Mouse (Mus musculus) testis, adult 2 months (tissue): ENCODE data around the gene Cep164. TPM values are rescaled to one million over a fixed set of nuclear protein-coding genes. Genes with fewer than 3 reads are reported as not detected.

ENCODE experiments used
- H3K27ac ChIP-seq: fragments of 200-500 bp; 2 replicates; pipeline ENCODE4 v1.5.1; 2012; ENCODE audit warnings: low read depth, low read length; ENCODE audit not compliant: control insufficient read depth, insufficient read depth
- H3K27me3 ChIP-seq: fragments of 200-500 bp; 2 replicates; pipeline ENCODE4 v1.6.1; 2012; ENCODE audit warnings: mild to moderate bottlenecking, low read length, moderate library complexity; ENCODE audit not compliant: control insufficient read depth, insufficient read depth
- H3K36me3 ChIP-seq: fragments of 200-500 bp; 2 replicates; pipeline ENCODE4 v1.6.1; 2012; ENCODE audit warnings: mild to moderate bottlenecking, low read length; ENCODE audit not compliant: control insufficient read depth, insufficient read depth
- H3K4me1 ChIP-seq: fragments of 200-500 bp; 2 replicates; pipeline ENCODE4 v1.6.1; 2012; ENCODE audit warnings: low read length; ENCODE audit not compliant: control insufficient read depth, insufficient read depth
- H3K4me3 ChIP-seq: fragments of 200-500 bp; 2 replicates; pipeline ENCODE4 v1.5.1; 2012; ENCODE audit warnings: low read depth, mild to moderate bottlenecking, low read length, moderate library complexity, mixed read lengths; ENCODE audit not compliant: control insufficient read depth
- CTCF ChIP-seq: fragments of 200-500 bp; IDR thresholded peaks from 2 replicates; pipeline ENCODE4 v1.5.1; 2012; ENCODE audit warnings: low read depth, mild to moderate bottlenecking, inconsistent platforms, low read length, moderate library complexity; ENCODE audit not compliant: control insufficient read depth, insufficient read depth, insufficient replicate concordance
- POLR2A ChIP-seq: fragments of 200-500 bp; IDR thresholded peaks from 2 replicates; pipeline ENCODE4 v1.6.1; 2012; ENCODE audit warnings: low read depth, mild to moderate bottlenecking, inconsistent platforms, low read length, moderate library complexity; ENCODE audit not compliant: control insufficient read depth
- polyA plus RNA-seq: library from polyadenylated mRNA; depleted of rRNA; stranded (reverse); fragments of >200 nt; gene quantifications from 2 replicates; pipeline ENCODE4 v1.2.3, GENCODE M21; 2012

Gene Cep164
- polyA plus RNA-seq, 1 experiment, result 64.5 TPM

DNA sequence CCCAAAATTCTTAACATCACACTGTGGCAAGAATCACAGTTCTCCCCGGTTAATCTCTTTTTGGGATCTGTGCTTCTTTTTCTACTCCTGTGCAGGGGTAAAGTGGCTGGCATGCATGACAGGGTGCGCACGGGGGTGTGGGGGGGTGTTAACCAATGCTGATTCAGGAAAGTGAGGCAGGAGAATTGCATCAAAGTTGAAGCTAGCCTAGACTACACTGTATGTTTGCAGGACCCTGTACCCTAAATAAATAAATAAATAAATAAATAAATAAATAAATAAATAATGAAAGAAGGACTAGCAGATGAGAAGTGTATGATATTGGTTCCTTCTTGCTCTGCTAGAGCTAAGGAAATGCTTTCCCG lies 9.6 kb upstream of the Cep164 start:
- Histone ChIP-seq H3K36me3 (no peaks in the 10 kb centered on the region), H3K27me3 (no peaks in the 10 kb centered on the region; the same call in 1 of the 2 replicates), H3K4me1 (peaks cover 12% of the 10 kb centered on the region), H3K27ac (no peak overlapping the region), H3K4me3 (no peak overlapping the region; the same call in 1 of the 2 replicates)
- TF ChIP-seq CTCF, result no peak
- no peak for TF ChIP-seq POLR2A

DNA sequence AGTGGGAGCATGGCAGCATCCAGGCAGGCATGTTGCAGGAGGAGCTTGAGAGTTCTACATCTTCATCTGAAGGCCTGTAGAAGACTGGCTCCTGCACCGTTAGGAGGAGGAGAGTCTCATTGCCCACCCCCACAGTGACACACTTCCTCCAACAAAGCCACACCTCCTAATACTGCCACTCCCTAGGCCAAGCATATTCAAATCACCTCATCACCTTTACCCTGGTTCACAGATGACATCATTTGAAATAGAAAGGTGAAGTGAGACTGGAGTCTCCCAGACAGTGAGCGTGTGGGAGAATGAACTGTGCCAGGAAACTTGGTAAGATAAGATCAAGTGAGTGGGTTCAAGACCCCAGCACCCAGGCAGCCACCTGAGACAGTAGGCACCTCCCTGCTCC lies 5.0 kb upstream of the Cep164 start:
- Histone ChIP-seq H3K36me3 (no peaks in the 10 kb centered on the region), H3K27ac (no peak overlapping the region), H3K4me3 (no peak overlapping the region), H3K27me3 (no peaks in the 10 kb centered on the region; the same call in 1 of the 2 replicates), H3K4me1 (peaks cover 5% of the 10 kb centered on the region)
- TF ChIP-seq CTCF, result no peak
- no peak for TF ChIP-seq POLR2A

DNA sequence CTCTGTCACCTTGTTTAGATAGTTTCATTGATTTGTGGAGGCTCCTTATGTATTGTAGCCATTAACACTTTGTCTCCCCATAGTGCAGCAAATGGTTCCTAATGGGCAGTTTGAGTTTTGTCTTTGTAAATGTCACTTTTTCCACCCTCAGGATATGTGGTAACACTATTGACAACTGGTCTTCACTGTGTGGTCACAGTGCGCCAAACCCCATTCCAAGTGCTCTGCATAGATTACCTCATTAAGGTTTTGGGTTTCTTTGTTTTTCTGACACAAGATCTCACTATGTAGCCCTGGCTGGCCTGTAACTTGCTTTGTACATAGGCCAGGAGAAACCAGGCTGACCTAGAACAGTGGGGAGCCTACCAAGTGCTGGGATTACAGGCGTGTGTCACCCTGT lies 4.4 kb upstream of the Cep164 start:
- TF ChIP-seq CTCF (no peak), POLR2A (no peak)
- H3K4me1 ChIP-seq, result peaks cover 7% of the 10 kb centered on the region
- H3K27me3 ChIP-seq, result no peaks in the 10 kb centered on the region

DNA sequence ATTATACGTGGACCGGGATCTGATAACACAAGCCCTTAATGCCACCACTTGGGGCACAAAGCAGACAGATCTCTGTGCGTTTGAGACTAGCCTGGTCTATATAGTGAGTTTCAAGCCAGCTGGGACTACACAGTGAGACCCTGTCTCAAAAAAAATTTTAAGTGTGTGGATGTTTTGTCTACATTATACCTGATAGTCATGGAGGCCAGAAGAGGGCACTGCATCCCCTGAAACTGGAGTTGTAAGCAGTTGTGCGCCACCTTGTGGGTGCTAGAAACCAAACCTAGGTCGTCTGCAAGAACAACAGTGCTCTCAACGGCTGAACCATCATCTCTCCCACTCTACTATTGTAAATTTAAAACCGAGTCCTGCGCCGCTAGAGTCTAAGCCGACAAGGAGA lies 616 bp upstream of the Cep164 start:
- Histone ChIP-seq H3K4me1 (peaks cover 11% of the 10 kb centered on the region), H3K27ac (peak overlapping the region; percentile 80), H3K27me3 (no peaks in the 10 kb centered on the region), H3K4me3 (peak overlapping the region; percentile 60), H3K36me3 (no peaks in the 10 kb centered on the region)
- TF ChIP-seq POLR2A (no peak), CTCF (peak; percentile 51; the same call in 1 of the 2 replicates)

More for the DNA sequence above, 4.4 kb upstream of the Cep164 start:
- Histone ChIP-seq H3K36me3 (no peaks in the 10 kb centered on the region), H3K27ac (no peak overlapping the region), H3K4me3 (no peak overlapping the region)

DNA sequence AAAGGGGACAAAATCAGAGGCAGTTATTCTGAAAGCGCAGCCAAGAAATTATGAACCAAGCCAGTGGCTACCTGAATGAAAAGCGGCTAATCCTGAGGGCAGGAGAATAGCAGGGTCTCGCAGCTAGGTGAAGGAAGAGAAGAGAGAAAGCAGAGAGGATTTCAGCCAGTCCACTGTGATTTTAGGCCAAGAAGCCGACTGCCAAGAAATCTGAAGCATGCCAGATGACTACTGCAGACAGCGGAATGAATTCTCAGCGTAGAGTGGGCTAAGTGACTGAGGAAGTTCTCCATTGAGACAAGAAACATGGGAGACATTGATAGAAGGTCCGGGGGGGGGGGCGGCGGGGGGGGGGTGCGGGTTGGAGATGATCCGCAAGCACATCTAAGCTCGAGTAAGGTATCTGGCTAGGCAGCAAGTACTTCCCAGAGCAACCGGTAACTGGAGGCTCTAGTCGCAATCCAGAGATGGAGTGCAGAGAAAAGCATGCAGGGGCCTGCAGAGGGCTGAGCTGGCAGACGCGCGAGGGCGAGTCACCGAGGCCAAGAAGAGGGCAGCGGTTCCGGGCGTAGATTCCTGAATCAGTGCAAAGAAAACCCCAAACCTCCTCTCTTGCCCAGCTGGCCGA lies 714 bp downstream of the Cep164 start:
- Histone ChIP-seq H3K4me1 (peaks cover 11% of the 10 kb centered on the region), H3K27me3 (no peaks in the 10 kb centered on the region), H3K36me3 (no peaks in the 10 kb centered on the region), H3K4me3 (peak overlapping the region; percentile 96), H3K27ac (peak overlapping the region; percentile 37; the same call in 1 of the 2 replicates)
- TF ChIP-seq CTCF, result no peak
- no peak for TF ChIP-seq POLR2A

DNA sequence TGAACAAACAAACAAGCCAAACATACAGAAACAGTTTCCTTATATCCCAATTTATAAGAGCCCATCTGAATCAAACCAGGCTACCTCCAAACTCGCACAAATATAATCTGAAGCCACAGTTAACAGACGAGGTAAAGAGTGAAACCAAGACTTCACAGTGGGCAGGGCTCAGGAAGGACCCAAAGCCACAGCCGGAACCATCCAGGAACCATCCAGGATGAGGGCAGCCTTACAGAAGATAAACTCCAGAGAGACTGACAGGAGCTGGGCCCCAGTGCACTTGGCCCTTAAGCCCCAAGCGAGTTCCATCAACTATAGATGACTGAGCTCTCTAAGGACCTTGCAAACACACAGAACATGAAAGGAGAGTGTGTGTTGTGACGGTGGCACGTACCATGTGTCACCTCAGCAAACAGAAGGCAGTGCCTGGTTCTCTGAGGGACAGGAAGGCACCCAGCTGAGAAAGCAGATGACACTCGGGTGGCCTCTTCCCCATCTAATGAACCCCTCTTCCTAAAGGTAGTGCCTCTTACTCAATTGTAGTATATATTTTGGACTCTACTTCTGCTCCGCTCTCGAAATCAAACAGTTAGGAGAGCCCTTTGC lies 10.0 kb downstream of the Cep164 start:
- Histone ChIP-seq H3K4me1 (peaks cover 2% of the 10 kb centered on the region; the same call in 1 of the 2 replicates), H3K36me3 (no peaks in the 10 kb centered on the region; the same call in 1 of the 2 replicates), H3K4me3 (no peak overlapping the region), H3K27me3 (no peaks in the 10 kb centered on the region), H3K27ac (no peak overlapping the region)
- no peak for TF ChIP-seq CTCF
- TF ChIP-seq POLR2A, result no peak

DNA sequence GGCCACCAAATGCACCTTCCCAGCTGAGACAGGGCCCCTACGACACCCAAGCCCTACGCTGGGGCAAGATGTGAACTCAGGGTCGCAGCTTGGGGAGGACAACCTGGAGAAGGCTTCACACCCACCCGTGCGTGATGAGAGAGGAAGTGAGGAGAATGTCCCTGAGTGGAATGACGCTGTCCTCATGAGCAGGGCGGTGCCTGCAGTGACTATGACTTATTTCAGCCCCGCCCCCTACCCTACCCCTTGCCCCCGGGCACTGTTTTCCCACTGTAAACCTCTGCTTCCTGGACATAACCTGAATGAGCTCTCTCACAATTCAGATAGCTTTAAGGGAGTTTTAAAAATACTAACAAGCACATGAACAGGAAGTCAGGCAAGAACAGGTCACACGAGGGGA lies 13.0 kb downstream of the Cep164 start:
- TF ChIP-seq CTCF (no peak), POLR2A (no peak)
- H3K27me3 ChIP-seq, result no peaks in the 10 kb centered on the region
- H3K27ac ChIP-seq, result no peak overlapping the region
- no peak overlapping the region for H3K4me3 ChIP-seq
- no peaks in the 10 kb centered on the region; the same call in none of the 2 replicates for H3K36me3 ChIP-seq
- H3K4me1 ChIP-seq, result no peaks in the 10 kb centered on the region
